Mouse (Mus musculus): ENCODE results near the gene Tha1.

- no peak for TF ChIP-seq TAL1 (IDR thresholded peaks at IDR 0.05; ENCODE audit: low read length)
- no peak for TF ChIP-seq GATA1 (IDR thresholded peaks at IDR 0.05; ENCODE audit: low read length)
Measured at GRCm38 (mm10) chr11:117919211-117919610, 45.9 kb upstream of the Tha1 start.

Data from erythroblast, embryonic 14.5 days (primary cell).